Mouse (Mus musculus) kidney, adult 2 months (tissue): ENCODE data around the gene Hoxc8. TPM values are rescaled to one million over a fixed set of nuclear protein-coding genes. Genes with fewer than 3 reads are reported as not detected.

Source experiments
- DNase-seq: peaks from one replicate; pipeline ENCODE4 v3.0.0; 2021
- H3K27ac ChIP-seq: fragments of 200-500 bp; 2 replicates; pipeline ENCODE4 v1.5.1; 2012; ENCODE audit warnings: low read depth, low read length, control low read depth, inconsistent platforms; ENCODE audit not compliant: insufficient read depth
- H3K27me3 ChIP-seq: fragments of 200-500 bp; replicated peaks from 2 replicates; pipeline ENCODE4 v1.6.1; 2012; ENCODE audit warnings: mild to moderate bottlenecking, moderate library complexity, low read length, inconsistent platforms; ENCODE audit not compliant: control insufficient read depth, insufficient read depth
- H3K36me3 ChIP-seq: fragments of 200-500 bp; 2 replicates; pipeline ENCODE4 v1.6.1; 2012; ENCODE audit warnings: mild to moderate bottlenecking, moderate library complexity, low read length, inconsistent platforms; ENCODE audit not compliant: control insufficient read depth, insufficient read depth
- H3K4me1 ChIP-seq: fragments of 200-500 bp; 2 replicates; pipeline ENCODE4 v1.6.1; 2011; ENCODE audit warnings: low read length; ENCODE audit not compliant: control insufficient read depth, insufficient read depth
- H3K4me3 ChIP-seq: fragments of 200-500 bp; 2 replicates; pipeline ENCODE4 v1.5.1; 2011; ENCODE audit warnings: mild to moderate bottlenecking, low read depth, low read length, control low read depth; ENCODE audit not compliant: insufficient read depth
- CTCF ChIP-seq: fragments of 200-500 bp; conservative IDR thresholded peaks from 2 replicates; pipeline ENCODE4 v1.5.1; 2011; ENCODE audit warnings: low read depth, mild to moderate bottlenecking, control low read depth, low read length, moderate library complexity, mixed read lengths; ENCODE audit not compliant: insufficient read depth, insufficient read length
- POLR2A ChIP-seq: fragments of 200-500 bp; IDR thresholded peaks from one replicate; pipeline ENCODE4 v1.6.1; 2011; ENCODE audit warnings: low read depth, low read length, control low read depth
- WGBS: fragments of 180-500 bp; shearing (Covaris S2); methylation state at CpG from one replicate; pipeline ENCODE4 v1.1.7; 2018; 5-methylcytosine and 5-hydroxymethylcytosine counted together
- polyA plus RNA-seq: library from polyadenylated mRNA; depleted of rRNA; stranded (reverse); fragments of >200 nt; gene quantifications from 2 replicates; pipeline ENCODE4 v1.2.3, GENCODE M21; 2012

The Hoxc8 gene
- polyA plus RNA-seq, 1 experiment = 4.0 TPM

DNA sequence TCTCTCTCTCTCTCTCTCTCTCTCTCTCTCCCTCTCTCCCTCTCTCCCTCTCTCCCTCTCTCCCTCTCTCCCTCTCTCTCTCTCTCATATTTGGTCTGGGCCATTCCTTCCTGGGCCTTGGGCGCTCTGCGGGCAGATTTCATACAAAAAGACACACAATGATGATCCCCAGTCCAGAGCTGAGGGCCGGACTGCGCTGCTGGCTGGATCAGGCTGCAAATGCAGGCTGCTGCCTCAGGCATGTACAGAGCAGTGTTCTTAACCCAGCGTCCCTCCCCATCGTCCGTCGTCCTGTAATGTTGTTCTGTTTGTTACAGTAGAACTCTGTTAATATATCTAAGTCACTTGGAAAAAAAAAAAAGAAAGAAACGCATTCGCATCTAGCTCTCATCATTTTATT, 5.9 kb upstream of the Hoxc8 start:
- H3K27me3 ChIP-seq = no peaks in the 10 kb centered on the region
- 42% methylated on average over 10 of the region's 10 CpGs for WGBS
- DNase-seq = no peak
- H3K4me3 ChIP-seq = no peak overlapping the region
- TF ChIP-seq CTCF = no peak
- TF ChIP-seq POLR2A = no peak
- peaks cover 2% of the 10 kb centered on the region; the same call in 1 of the 2 replicates for H3K4me1 ChIP-seq
- H3K27ac ChIP-seq = no peak overlapping the region
- no peaks in the 10 kb centered on the region for H3K36me3 ChIP-seq

DNA sequence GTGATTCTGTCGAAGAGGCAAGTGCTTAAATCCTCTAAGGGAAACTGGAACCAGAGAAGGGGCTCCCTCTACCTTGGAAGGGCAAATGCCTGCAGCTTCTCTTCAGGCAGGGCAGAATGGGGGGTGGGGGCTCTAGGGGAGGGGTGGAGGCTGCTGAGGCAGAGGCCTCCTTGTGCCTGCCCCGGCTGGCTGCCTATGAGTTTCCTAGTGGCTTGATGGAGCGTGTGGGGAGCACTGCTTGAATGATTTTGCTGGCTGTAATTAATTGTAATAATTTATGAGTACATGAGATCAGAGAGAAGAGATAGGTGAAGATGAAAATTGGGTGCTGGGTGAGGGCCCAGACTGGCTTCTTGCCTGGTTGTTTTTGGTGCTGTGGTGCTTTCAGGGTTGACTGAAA, 5.5 kb upstream of the Hoxc8 start:
- WGBS = 42% methylated on average over 3 of the region's 3 CpGs
- Histone ChIP-seq H3K36me3 (no peaks in the 10 kb centered on the region), H3K27ac (no peak overlapping the region), H3K4me1 (peaks cover 2% of the 10 kb centered on the region; the same call in 1 of the 2 replicates), H3K27me3 (no peaks in the 10 kb centered on the region), H3K4me3 (no peak overlapping the region)
- DNase-seq = no peak
- no peak for TF ChIP-seq CTCF
- TF ChIP-seq POLR2A = no peak

DNA sequence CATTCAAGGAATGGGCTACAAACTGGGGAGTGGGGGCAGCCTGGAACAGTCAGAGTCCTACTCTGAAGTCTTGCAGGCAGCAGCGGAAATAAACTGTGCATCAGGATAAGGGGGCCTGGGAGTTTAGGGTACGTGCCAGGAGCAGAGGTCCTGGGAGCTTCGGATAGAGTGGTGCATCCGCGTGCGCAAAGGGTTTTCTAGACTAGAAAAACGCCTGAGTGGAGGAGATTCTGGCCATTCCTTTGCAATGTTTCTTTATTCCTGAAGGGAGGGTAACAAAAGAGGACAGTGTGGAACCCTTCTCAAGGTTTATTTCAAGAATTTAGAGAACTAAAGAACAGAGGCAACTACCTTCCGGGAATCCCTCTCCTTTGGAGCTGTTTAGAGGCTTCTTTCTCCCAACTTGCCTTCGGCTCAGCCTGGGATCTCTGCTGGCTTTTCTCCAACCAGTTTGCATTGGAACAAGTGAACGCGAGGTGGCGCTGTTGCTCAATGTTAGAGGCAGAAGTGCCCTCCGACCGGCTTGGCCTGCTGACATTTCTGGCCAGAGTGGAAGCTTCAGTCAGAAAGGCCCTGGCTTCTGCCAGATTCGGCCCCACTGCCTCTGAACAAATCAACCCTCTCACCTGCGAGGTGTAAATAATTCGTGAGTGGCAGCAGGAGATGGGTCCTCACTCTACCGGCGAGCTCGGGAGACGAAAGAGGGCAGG, 3.1 kb upstream of the Hoxc8 start:
- 17% methylated on average over 21 of the region's 21 CpGs for WGBS
- TF ChIP-seq POLR2A (no peak), CTCF (peak; percentile 98)
- H3K27me3 ChIP-seq = no peaks in the 10 kb centered on the region
- no peaks in the 10 kb centered on the region for H3K36me3 ChIP-seq
- no peak overlapping the region for H3K4me3 ChIP-seq
- no peak overlapping the region for H3K27ac ChIP-seq
- H3K4me1 ChIP-seq = 0 out of 2 replicates have a peak, but pooled peaks cover 2% of the 10 kb centered on the region
- peak; percentile 96 for DNase-seq

DNA sequence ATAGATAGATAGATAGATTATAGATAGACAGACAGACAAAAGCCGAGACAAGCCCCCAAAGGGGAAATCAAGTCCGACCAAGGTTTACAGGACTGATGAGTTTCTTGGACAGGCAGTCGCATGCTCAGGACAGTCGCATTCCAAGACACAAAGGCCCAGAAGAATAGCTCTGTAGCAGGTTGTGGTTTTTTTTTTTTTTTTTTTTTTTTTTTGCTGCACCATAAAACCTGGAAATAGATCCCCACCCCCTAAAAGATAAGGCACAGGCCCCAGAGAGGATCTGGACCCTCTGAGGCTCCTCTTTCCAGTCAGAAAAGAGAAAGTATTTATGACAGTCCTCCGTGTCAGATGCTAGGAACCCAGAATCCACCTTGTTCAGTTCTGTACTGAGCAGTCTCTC, 2.3 kb upstream of the Hoxc8 start:
- H3K36me3 ChIP-seq = no peaks in the 10 kb centered on the region
- TF ChIP-seq POLR2A (no peak), CTCF (no peak)
- no peak overlapping the region for H3K4me3 ChIP-seq
- DNase-seq = no peak
- H3K4me1 ChIP-seq = 0 out of 2 replicates have a peak, but pooled peaks cover 2% of the 10 kb centered on the region
- H3K27ac ChIP-seq = no peak overlapping the region
- 83% methylated on average over 5 of the region's 5 CpGs for WGBS
- no peaks in the 10 kb centered on the region for H3K27me3 ChIP-seq

DNA sequence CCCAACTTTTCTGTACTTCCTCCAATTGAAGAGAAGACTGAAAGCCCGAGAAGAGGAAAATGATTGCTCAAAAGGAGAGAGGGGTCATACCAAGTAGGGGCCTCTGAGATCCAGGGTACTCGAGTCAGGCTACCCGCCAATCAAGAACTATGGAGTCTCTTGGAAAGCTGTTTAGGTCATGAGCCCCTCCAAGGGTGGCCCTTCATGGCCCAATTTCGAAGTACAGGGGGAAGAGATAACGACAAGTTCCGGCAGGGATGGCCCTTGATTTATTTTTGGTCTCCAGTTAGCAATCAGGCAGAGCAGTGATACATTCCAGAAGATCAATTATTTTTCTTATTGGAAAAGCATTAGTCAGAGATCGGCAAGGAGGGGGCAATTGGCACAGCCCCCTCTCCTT, 1.4 kb downstream of the Hoxc8 start:
- H3K36me3 ChIP-seq = no peaks in the 10 kb centered on the region
- peak overlapping the region; percentile 47 for H3K27ac ChIP-seq
- no peak for DNase-seq
- TF ChIP-seq POLR2A (no peak), CTCF (no peak)
- H3K4me1 ChIP-seq = 0 out of 2 replicates have a peak, but pooled peaks cover 2% of the 10 kb centered on the region
- no peaks in the 10 kb centered on the region for H3K27me3 ChIP-seq
- WGBS = 50% methylated on average over 7 of the region's 7 CpGs
- peak overlapping the region; percentile 53; the same call in 1 of the 2 replicates for H3K4me3 ChIP-seq

DNA sequence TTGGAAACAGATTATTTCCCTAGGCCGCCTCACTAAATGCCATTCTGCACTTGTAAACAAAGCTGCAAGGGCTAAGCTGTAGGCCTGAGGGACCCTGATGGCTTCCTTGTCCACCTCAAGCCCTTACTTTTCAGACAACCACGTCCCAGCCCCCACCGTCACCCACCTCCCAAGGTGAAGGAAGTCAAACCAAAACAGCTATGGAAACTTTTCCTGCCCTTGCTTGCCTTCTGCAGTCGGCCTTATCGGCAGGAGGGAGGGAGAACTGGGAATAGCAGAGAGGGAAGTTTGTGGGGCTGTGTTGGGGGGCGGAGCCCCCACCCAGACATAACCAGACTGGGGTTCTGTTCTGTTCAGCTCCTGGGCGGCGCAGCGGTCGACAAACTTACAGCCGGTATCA, 1.8 kb downstream of the Hoxc8 start:
- Histone ChIP-seq H3K36me3 (no peaks in the 10 kb centered on the region), H3K4me3 (peak overlapping the region; percentile 10), H3K4me1 (0 out of 2 replicates have a peak, but pooled peaks cover 2% of the 10 kb centered on the region), H3K27ac (peak overlapping the region; percentile 47), H3K27me3 (no peaks in the 10 kb centered on the region)
- WGBS = 44% methylated on average over 11 of the region's 11 CpGs
- TF ChIP-seq CTCF (no peak), POLR2A (no peak)
- DNase-seq = no peak

DNA sequence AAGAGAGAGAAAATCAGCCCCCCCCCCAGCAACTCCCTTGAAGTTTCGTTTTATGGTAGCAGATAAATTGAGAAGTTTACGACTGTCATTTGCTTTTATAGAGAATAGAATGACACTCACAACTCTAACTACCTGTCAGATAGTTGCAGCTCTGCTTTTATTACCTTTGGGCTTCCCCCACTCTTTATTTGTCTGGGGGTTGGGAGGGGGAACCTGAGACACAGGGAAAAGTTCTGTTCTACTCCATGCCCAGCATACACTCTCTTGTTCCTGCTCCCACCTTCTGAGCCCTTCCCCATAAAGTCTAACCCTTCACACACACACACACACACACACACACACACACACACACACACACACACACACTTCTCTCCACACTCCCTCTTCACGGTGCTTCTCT, 2.5 kb downstream of the Hoxc8 start:
- WGBS = 41% methylated on average over 3 of the region's 3 CpGs
- no peak overlapping the region for H3K4me3 ChIP-seq
- TF ChIP-seq POLR2A (no peak), CTCF (no peak)
- H3K4me1 ChIP-seq = no peaks in the 10 kb centered on the region
- no peak for DNase-seq
- H3K36me3 ChIP-seq = no peaks in the 10 kb centered on the region
- no peaks in the 10 kb centered on the region for H3K27me3 ChIP-seq
- no peak overlapping the region; the same call in 1 of the 2 replicates for H3K27ac ChIP-seq
